Mouse (Mus musculus) liver, embryonic 14.5 days (tissue): ENCODE results near the gene Rbms3.

Source experiments
- CTCF ChIP-seq: IDR thresholded peaks from 2 replicates; pipeline ENCODE4 v1.5.1; 2016; ENCODE audit warnings: antibody characterized with exemption, low read depth, control low read depth
- EP300 ChIP-seq: IDR thresholded peaks from 2 replicates; pipeline ENCODE4 v1.6.1; 2016; ENCODE audit warnings: antibody characterized with exemption, low read depth

DNA sequence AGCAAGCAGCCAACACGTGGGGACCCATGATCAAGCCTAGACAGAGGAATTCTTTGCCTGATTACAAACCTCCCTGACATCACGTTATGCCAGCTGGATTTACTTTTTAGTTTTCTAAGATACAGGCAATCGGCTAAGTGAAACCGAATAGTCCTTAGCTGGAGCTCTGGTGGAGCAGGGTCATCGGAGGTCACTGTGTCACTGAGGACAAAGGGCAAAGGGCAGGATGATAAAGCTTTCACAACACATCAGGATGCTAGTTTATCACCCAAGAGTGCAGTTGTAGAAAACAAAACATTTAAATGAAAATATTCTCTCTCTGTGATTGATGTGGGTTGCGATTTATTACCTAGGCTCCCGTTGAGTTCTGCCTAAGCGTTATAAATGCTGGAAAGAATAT lies 233.1 kb downstream of the Rbms3 start:
- TF ChIP-seq CTCF = no peak
- TF ChIP-seq EP300 = no peak
